Mouse (Mus musculus) erythroid progenitor cell, adult 5-6 weeks (primary cell): ENCODE data around the gene Vrk2. TPM values are rescaled to one million over a fixed set of nuclear protein-coding genes. Genes with fewer than 3 reads are reported as not detected.

Source experiments
- ATAC-seq: replicated peaks from 2 replicates; pipeline ENCODE4 v1.8.0; 2016; ENCODE audit warnings: moderate number of reproducible peaks, mild to moderate bottlenecking, moderate TSS enrichment, inconsistent platforms; ENCODE audit not compliant: poor library complexity, low FRiP score, severe bottlenecking
- total RNA-seq, 2 experiments: library from RNA; stranded (forward) in 1 of 2; stranded (reverse) in 1 of 2; fragments of 150-400 nt in 1 of 2; fragments of 186-747, 209-891 nt in 1 of 2; gene quantifications; 2 replicates each; pipeline versions ENCODE4 v1.2.3 to v1.2.4; 2015 to 2017; ENCODE audit warnings: low replicate concordance in 2 of 2

The Vrk2 gene
- total RNA-seq, 2 experiments from 2014 or later, result 56.1 to 81.3 TPM

DNA sequence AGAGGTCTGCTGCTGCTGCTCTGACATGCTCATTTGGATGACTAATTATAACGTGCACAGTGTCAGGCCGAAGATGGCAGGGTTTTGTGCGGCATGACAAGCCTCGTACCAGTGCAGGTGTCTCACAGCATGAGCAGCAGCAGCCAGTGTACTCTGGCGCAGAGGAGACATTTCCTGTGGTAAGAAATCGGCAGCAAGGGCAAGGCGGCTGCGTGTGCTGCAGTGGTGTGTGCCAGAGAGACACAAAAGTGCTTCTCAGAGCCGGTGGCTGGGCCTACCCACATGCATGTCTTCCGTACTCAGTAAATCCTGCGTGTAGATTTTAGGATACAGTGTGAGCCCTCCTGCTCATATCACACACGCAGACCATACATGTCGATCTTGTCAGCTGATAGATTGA, 156.0 kb downstream of the Vrk2 start:
- no peak for ATAC-seq

DNA sequence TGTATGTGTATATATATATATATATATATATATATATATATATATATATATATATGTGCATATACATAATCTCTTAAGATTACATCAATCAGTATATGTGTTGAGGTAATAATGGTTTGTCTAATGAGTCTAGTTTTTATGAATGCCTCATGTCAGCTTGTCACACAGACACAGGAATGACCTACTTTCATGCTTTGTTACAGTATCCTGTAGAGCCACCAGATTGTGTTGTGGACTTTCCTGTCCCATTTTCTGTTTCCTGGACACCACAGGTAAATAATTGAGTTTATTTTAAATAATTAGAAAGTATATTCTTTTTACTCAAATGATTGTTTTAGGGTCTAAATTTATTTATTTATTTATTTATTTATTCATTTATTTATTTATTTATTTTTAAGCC, 159.6 kb downstream of the Vrk2 start:
- ATAC-seq, result no peak

DNA sequence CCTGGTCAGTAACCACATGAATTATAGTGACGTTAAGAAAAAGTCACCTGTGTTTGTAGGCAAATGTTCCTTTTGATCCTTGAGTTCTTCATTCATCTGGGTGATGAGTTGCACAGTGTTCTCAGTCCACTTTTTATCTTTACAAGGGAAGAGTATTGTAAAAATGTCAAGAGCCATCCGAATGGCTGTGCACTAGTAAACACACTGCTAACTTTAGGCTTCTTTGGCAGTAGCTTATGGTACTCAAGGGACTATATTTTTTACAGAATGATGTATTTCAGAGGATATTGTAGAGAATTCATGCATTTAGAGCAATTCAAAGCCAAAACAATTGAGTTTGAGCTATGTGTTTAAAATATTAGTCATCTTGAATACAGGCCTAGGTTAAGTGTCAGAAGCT, 172.3 kb downstream of the Vrk2 start:
- ATAC-seq, result no peak

Other genes starting within 250 kb of the Vrk2 start
- 31.4 and 84.7 TPM in 2 replicates for gene Fancl, start 207.9 kb downstream of the Vrk2 start, total RNA-seq (2015; ENCODE audit: low replicate concordance)
- gene Fancl, start 207.9 kb downstream of the Vrk2 start, total RNA-seq (2017; ENCODE audit: low replicate concordance), result 58.6 and 80.2 TPM in 2 replicates
- gene Gm6899, start 758 bp downstream of the Vrk2 start, total RNA-seq (2015; ENCODE audit: low replicate concordance), result not detected in 2 replicates
- gene Gm6899, start 758 bp downstream of the Vrk2 start, total RNA-seq (2017; ENCODE audit: low replicate concordance), result not detected in 2 replicates